Mouse (Mus musculus): ENCODE data around the gene Mafb. TPM values are rescaled to one million over a fixed set of nuclear protein-coding genes. Genes with fewer than 3 reads are reported as not detected.
A peak's percentile ranks its signal among the peaks of the same experiment; 100 is the strongest.

The Mafb gene
- polyA plus RNA-seq, 1 experiment = 8.5 TPM

DNA sequence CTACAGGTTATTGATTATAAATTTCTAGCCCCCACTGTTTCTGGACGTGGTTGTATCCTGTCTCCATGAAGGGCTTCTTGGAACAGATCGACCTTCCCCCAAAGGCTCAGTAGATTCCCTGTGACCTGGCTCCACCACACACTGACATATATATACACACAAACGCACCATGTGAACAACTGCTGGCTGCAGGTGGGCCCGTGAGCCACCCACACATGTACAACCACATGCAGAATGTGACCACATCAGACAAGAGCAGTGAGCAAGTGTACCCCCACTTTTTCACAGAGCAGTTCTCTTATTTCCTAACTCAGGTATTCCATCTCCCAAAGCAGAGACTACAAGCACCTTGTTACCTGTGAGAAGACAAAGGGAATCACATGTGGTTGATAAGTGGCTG, 39.1 kb downstream of the Mafb start:
- no peak overlapping the region for H3K27ac ChIP-seq (ENCODE audit: insufficient read depth, low read depth, low read length)
- WGBS = 92% methylated on average over 4 of the region's 4 CpGs
- no peak for TF ChIP-seq CTCF (conservative IDR thresholded peaks at IDR 0.05; ENCODE audit: insufficient read depth, insufficient read length, low read depth, low read length)
- no peak for TF ChIP-seq POLR2A (IDR thresholded peaks at IDR 0.05; ENCODE audit: low read depth, low read length)
- H3K4me3 ChIP-seq (ENCODE audit: insufficient read depth, low read depth, low read length) = no peak overlapping the region
- DNase-seq = no peak
- H3K36me3 ChIP-seq (ENCODE audit: control insufficient read depth, insufficient read depth, low read length) = no peaks in the 10 kb centered on the region
- no peaks in the 10 kb centered on the region for H3K27me3 ChIP-seq (replicated peaks; ENCODE audit: control insufficient read depth, insufficient read depth, low read length)
- no peaks in the 10 kb centered on the region for H3K4me1 ChIP-seq (ENCODE audit: control insufficient read depth, insufficient read depth, low read length)

DNA sequence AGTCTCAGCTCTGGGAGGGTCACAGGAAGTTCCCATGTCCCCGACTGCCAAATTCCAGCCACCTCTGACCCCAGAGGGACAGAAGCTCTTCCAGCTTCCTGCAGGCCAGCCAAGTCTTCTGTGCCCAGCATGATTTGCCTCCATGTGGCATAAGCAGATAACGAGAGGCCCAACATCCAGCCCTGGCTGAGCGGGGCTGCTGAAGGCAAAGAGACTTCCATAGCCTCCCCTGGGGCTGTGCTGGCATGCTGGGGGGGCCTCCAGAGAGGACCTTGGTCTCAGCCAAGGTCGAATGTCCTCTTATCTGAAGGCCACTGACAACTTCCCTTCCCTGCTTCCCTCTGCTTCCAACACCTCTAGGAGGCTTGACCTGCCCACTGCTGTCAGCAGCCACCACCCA, 39.7 kb downstream of the Mafb start:
- H3K4me3 ChIP-seq (ENCODE audit: insufficient read depth, low read depth, low read length) = no peak overlapping the region
- no peak overlapping the region for H3K27ac ChIP-seq (ENCODE audit: insufficient read depth, low read depth, low read length)
- peak; percentile 78 for DNase-seq
- H3K4me1 ChIP-seq (ENCODE audit: control insufficient read depth, insufficient read depth, low read length) = no peaks in the 10 kb centered on the region
- H3K36me3 ChIP-seq (ENCODE audit: control insufficient read depth, insufficient read depth, low read length) = no peaks in the 10 kb centered on the region
- 49% methylated on average over 4 of the region's 4 CpGs for WGBS
- no peak for TF ChIP-seq POLR2A (IDR thresholded peaks at IDR 0.05; ENCODE audit: low read depth, low read length)
- no peak for TF ChIP-seq CTCF (conservative IDR thresholded peaks at IDR 0.05; ENCODE audit: insufficient read depth, insufficient read length, low read depth, low read length)
- H3K27me3 ChIP-seq (replicated peaks; ENCODE audit: control insufficient read depth, insufficient read depth, low read length) = no peaks in the 10 kb centered on the region

DNA sequence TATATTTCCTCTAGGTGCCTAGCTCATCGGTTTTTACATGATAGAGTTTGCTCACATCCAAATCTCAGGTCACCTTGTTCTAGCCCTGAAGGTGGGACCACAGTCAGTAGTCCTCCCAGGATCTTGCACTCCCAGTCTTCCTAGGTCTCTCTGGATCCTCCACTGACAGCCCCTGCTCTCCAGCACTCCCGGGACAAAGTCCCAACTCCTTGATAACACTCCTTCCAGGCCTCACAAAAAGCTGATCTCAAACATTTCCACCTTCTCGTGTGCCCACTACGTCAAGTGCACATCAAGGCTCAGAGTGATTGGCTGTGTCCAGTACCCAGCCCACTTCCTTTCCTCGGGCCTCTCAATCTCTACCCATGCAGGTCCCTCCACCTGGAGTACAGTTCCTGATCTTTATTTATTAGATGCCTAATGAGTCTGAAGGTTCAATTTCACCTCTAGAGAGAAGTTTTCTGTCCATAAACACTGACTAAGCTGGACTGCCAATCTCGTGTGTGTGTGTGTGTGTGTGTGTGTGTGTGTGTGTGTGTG, 41.7 kb downstream of the Mafb start:
- H3K4me3 ChIP-seq (ENCODE audit: insufficient read depth, low read depth, low read length) = no peak overlapping the region
- H3K27ac ChIP-seq (ENCODE audit: insufficient read depth, low read depth, low read length) = no peak overlapping the region
- DNase-seq = no peak
- no peaks in the 10 kb centered on the region for H3K36me3 ChIP-seq (ENCODE audit: control insufficient read depth, insufficient read depth, low read length)
- H3K27me3 ChIP-seq (replicated peaks; ENCODE audit: control insufficient read depth, insufficient read depth, low read length) = no peaks in the 10 kb centered on the region
- 68% methylated on average over 6 of the region's 6 CpGs for WGBS
- no peaks in the 10 kb centered on the region for H3K4me1 ChIP-seq (ENCODE audit: control insufficient read depth, insufficient read depth, low read length)
- TF ChIP-seq CTCF (conservative IDR thresholded peaks at IDR 0.05; ENCODE audit: insufficient read depth, insufficient read length, low read depth, low read length) (no peak), POLR2A (IDR thresholded peaks at IDR 0.05; ENCODE audit: low read depth, low read length) (no peak)

DNA sequence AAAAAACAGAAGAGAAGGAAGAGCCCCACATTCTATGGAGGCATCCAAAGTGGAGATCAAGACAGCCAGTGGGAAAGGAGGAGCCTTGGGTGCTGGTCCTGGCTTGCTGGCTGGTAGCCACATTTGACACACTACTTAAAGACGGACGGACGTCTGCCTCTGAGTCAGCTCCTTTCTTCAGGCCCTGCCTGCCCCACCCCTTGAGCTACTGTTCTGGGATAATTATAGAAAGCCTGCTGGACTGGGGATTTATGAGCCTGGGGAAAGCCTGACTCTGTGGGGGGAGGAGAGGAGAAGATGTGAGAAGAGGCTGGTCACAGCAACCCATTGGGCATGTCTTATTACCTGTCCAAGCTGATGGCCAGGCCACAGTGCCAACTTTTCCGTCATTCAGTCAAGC, 45.0 kb downstream of the Mafb start:
- Histone ChIP-seq H3K27ac (ENCODE audit: insufficient read depth, low read depth, low read length) (no peak overlapping the region), H3K27me3 (replicated peaks; ENCODE audit: control insufficient read depth, insufficient read depth, low read length) (no peaks in the 10 kb centered on the region), H3K4me3 (ENCODE audit: insufficient read depth, low read depth, low read length) (no peak overlapping the region), H3K36me3 (ENCODE audit: control insufficient read depth, insufficient read depth, low read length) (no peaks in the 10 kb centered on the region), H3K4me1 (ENCODE audit: control insufficient read depth, insufficient read depth, low read length) (no peaks in the 10 kb centered on the region)
- peak; percentile 34 for DNase-seq
- no peak for TF ChIP-seq POLR2A (IDR thresholded peaks at IDR 0.05; ENCODE audit: low read depth, low read length)
- TF ChIP-seq CTCF (conservative IDR thresholded peaks at IDR 0.05; ENCODE audit: insufficient read depth, insufficient read length, low read depth, low read length) = no peak
- WGBS = 37% methylated on average over 4 of the region's 4 CpGs

DNA sequence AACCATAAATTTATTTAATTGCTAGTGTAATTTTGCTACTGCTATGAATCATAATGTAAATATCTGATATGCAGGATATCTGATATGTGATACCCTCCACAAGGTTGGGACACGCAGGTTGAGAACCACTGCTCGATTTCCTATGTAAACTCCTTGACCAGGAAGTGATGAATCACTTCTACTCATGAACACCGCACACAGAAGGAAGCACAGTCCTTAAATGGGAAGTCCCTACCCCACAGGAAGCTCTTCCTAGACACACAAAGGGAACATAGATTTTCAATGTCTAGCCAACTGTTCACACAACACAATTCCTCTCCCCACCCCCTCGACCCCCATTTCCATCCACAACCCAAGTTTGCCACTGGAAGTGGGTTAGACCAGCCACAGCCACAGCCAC, 48.6 kb downstream of the Mafb start:
- DNase-seq = no peak
- WGBS = 30% methylated on average over 4 of the region's 4 CpGs
- H3K27me3 ChIP-seq (replicated peaks; ENCODE audit: control insufficient read depth, insufficient read depth, low read length) = no peaks in the 10 kb centered on the region
- H3K4me3 ChIP-seq (ENCODE audit: insufficient read depth, low read depth, low read length) = no peak overlapping the region
- H3K27ac ChIP-seq (ENCODE audit: insufficient read depth, low read depth, low read length) = no peak overlapping the region
- no peaks in the 10 kb centered on the region for H3K4me1 ChIP-seq (ENCODE audit: control insufficient read depth, insufficient read depth, low read length)
- H3K36me3 ChIP-seq (ENCODE audit: control insufficient read depth, insufficient read depth, low read length) = no peaks in the 10 kb centered on the region
- TF ChIP-seq CTCF (conservative IDR thresholded peaks at IDR 0.05; ENCODE audit: insufficient read depth, insufficient read length, low read depth, low read length) (no peak), POLR2A (IDR thresholded peaks at IDR 0.05; ENCODE audit: low read depth, low read length) (no peak)

Other genes with a start within 250 kb of the Mafb start
- gene Gm826, start 32.9 kb downstream of the Mafb start, polyA plus RNA-seq (2012; rRNA removed) = 0.25 and 0.41 TPM in 2 replicates

Measured in kidney, adult 2 months (tissue).